Mouse (Mus musculus): ENCODE data around the gene Kbtbd2. TPM values are rescaled to one million over a fixed set of nuclear protein-coding genes. Genes with fewer than 3 reads are reported as not detected.

Kbtbd2 gene
- polyA plus RNA-seq, 1 experiment = 11.6 TPM

DNA sequence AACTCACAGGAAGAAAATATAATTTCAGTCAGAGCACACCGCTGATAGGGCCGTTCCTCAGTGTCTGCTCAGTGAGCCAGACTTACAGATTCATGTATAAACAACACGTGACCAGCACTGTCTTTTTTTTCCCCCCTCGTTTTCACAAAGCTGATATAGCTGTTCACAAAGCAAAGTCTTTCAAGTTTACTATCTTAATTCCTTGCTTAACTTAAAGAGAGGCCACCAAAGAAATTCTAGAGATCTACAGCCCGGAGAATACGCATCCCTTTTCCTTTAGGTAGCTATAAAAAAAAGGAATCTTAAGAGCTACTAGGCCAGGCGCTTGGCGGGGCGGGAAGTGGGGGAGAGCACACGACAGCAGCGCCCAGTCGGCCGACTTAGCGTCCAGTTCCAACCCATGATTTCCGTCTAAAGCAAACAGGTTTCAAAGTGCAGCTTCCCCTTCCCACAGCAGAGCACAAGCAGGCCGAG is 908 bp downstream of the Kbtbd2 start:
- peak overlapping the region; percentile 70 for H3K4me2 ChIP-seq (ENCODE audit: low read depth)
- H3K79me2 ChIP-seq (ENCODE audit: control insufficient read depth, insufficient read depth) = peaks cover 53% of the 10 kb centered on the region
- peak overlapping the region; percentile 56 for H3K4me3 ChIP-seq
- no peak for TF ChIP-seq MAX (IDR thresholded peaks at IDR 0.05; ENCODE audit: low read depth)
- TF ChIP-seq MYOD1 (IDR thresholded peaks at IDR 0.05; ENCODE audit: control insufficient read depth in 1 of 3, insufficient read length in 2 of 3, low read depth in 2 of 3) = no peak
- no peak for TF ChIP-seq POLR2AphosphoS2 (IDR thresholded peaks at IDR 0.05; ENCODE audit: insufficient read length, low read depth)
- TF ChIP-seq POLR2A (IDR thresholded peaks at IDR 0.05; ENCODE audit: insufficient read length, low read depth) = no peak
- TF ChIP-seq MYOG (IDR thresholded peaks at IDR 0.05; ENCODE audit: control insufficient read depth in 1 of 3, insufficient read depth in 1 of 3, insufficient read length in 2 of 3, low read depth in 2 of 3) = no peak
- peak; percentile 94 for TF ChIP-seq USF1 (IDR thresholded peaks at IDR 0.05; ENCODE audit: low read depth)
- no peak for TF ChIP-seq TCF12 (IDR thresholded peaks at IDR 0.05; ENCODE audit: insufficient read depth, poor library complexity, severe bottlenecking)
- TF ChIP-seq SRF (IDR thresholded peaks at IDR 0.05; ENCODE audit: control insufficient read depth, insufficient read length, low read depth) = no peak
- TF ChIP-seq REST (IDR thresholded peaks at IDR 0.05; ENCODE audit: insufficient read depth, insufficient read length) = no peak
- H3ac ChIP-seq (ENCODE audit: control insufficient read depth, insufficient read length) = peak overlapping the region; percentile 82
- H3K36me3 ChIP-seq (ENCODE audit: control insufficient read depth, insufficient read depth) = no peaks in the 10 kb centered on the region
- no peaks in the 10 kb centered on the region for H3K27me3 ChIP-seq (ENCODE audit: control insufficient read depth, insufficient read depth, insufficient read length)

DNA sequence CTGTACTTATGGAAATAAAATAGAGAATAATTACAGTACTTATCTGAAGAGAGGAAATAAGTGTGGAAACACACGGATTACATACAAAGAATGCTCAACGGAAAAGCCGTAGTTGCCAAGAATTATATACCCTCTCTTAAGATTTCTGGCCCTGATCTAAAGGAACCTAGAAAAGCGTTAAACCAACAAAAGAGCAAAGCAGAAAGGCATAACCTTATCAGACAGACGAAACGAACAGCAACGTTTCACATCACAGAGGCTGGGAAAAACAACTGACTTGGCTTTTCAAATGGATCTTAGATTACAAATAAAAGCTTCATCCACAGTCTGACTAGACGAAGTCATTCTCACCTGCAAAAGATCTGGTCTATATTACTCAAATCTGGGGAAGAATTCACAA is 1.4 kb downstream of the Kbtbd2 start:
- Histone ChIP-seq H3K79me2 (ENCODE audit: control insufficient read depth, insufficient read depth) (peaks cover 57% of the 10 kb centered on the region), H3K4me3 (peak overlapping the region; percentile 56), H3ac (ENCODE audit: control insufficient read depth, insufficient read length) (peak overlapping the region; percentile 82), H3K36me3 (ENCODE audit: control insufficient read depth, insufficient read depth) (no peaks in the 10 kb centered on the region), H3K4me2 (ENCODE audit: low read depth) (peak overlapping the region; percentile 70), H3K27me3 (ENCODE audit: control insufficient read depth, insufficient read depth, insufficient read length) (no peaks in the 10 kb centered on the region)
- TF ChIP-seq POLR2AphosphoS2 (IDR thresholded peaks at IDR 0.05; ENCODE audit: insufficient read length, low read depth) (no peak), MYOD1 (IDR thresholded peaks at IDR 0.05; ENCODE audit: control insufficient read depth in 1 of 3, insufficient read length in 2 of 3, low read depth in 2 of 3) (no peak), SRF (IDR thresholded peaks at IDR 0.05; ENCODE audit: control insufficient read depth, insufficient read length, low read depth) (no peak)

DNA sequence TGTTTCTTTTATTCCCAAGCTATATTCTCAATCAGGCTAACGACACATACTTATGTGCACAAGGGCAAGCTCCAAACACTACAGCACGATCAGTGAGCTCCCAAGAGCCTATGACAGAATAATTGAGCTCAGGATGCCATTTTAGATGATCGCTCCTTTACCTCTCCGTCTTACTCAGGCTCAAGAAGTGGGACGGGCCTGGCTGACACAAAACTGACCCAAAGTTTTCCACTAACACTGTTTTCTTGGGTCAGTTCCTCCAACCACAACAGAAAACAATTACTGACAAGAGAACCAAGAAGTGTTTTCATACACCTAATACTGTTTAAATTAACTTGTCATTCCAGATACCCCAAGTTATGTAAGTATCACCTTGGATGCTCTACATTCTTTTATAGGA is 2.8 kb downstream of the Kbtbd2 start:
- Histone ChIP-seq H3K79me2 (ENCODE audit: control insufficient read depth, insufficient read depth) (peaks cover 71% of the 10 kb centered on the region), H3K36me3 (ENCODE audit: control insufficient read depth, insufficient read depth) (no peaks in the 10 kb centered on the region), H3K4me2 (ENCODE audit: low read depth) (peak overlapping the region; percentile 70), H3K4me3 (peak overlapping the region; percentile 56), H3ac (ENCODE audit: control insufficient read depth, insufficient read length) (no peak overlapping the region), H3K27me3 (ENCODE audit: control insufficient read depth, insufficient read depth, insufficient read length) (no peaks in the 10 kb centered on the region)
- no peak for TF ChIP-seq MAX (IDR thresholded peaks at IDR 0.05; ENCODE audit: low read depth)
- no peak for TF ChIP-seq TCF3 (IDR thresholded peaks at IDR 0.05; ENCODE audit: insufficient read length, low read depth)
- no peak for TF ChIP-seq REST (IDR thresholded peaks at IDR 0.05; ENCODE audit: insufficient read depth, insufficient read length)
- TF ChIP-seq USF1 (IDR thresholded peaks at IDR 0.05; ENCODE audit: low read depth) = no peak

DNA sequence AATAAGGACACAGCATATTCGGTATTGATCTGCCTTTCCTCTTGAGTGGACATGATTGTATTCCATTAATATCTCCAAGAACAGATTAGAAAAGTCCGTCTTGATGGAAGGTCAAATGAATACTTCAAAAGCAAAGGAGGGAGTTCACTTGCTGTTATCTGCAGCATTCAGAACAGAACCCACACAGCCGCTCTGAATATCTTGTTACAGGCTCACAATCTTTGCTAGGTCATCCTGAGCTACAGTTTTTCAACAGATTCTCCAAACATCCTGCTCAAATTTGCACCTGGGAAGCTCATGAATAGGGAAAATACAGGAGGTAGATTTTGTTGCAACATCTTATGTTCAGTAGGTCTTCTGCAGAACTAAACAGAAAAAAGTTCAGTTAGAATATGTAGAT is 8.3 kb downstream of the Kbtbd2 start:
- H3ac ChIP-seq (ENCODE audit: control insufficient read depth, insufficient read length) = no peak overlapping the region
- no peaks in the 10 kb centered on the region for H3K36me3 ChIP-seq (ENCODE audit: control insufficient read depth, insufficient read depth)
- no peak overlapping the region for H3K4me2 ChIP-seq (ENCODE audit: low read depth)
- no peak for TF ChIP-seq SRF (IDR thresholded peaks at IDR 0.05; ENCODE audit: control insufficient read depth, insufficient read length, low read depth)
- no peak for TF ChIP-seq TCF3 (IDR thresholded peaks at IDR 0.05; ENCODE audit: insufficient read length, low read depth)
- no peak for TF ChIP-seq TCF12 (IDR thresholded peaks at IDR 0.05; ENCODE audit: insufficient read depth, poor library complexity, severe bottlenecking)
- TF ChIP-seq MYOD1 (IDR thresholded peaks at IDR 0.05; ENCODE audit: control insufficient read depth in 1 of 3, insufficient read length in 2 of 3, low read depth in 2 of 3) = no peak
- H3K4me3 ChIP-seq = no peak overlapping the region
- no peaks in the 10 kb centered on the region for H3K27me3 ChIP-seq (ENCODE audit: control insufficient read depth, insufficient read depth, insufficient read length)
- peaks cover 97% of the 10 kb centered on the region for H3K79me2 ChIP-seq (ENCODE audit: control insufficient read depth, insufficient read depth)

DNA sequence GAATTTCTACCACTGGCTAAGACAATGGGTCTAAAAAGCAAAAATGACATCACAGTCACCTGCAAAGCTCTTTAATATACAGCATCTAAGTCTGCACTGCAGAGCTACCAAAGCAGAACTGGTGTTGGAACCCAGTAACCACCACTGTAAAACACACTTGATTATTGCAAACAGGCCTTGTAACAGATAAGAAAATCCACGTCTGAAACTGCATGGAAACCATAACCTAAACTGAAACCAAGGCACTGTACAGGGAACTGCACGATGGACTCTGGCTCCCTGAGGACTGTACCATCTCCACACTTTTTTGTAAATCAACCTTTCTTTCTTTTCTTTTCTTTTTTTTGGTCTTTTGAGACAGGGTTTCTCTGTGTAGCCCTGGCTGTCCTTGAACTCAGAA is 9.9 kb downstream of the Kbtbd2 start:
- TF ChIP-seq MYOG (IDR thresholded peaks at IDR 0.05; ENCODE audit: control insufficient read depth in 1 of 3, insufficient read depth in 1 of 3, insufficient read length in 2 of 3, low read depth in 2 of 3) (no peak), TCF12 (IDR thresholded peaks at IDR 0.05; ENCODE audit: insufficient read depth, poor library complexity, severe bottlenecking) (no peak), SRF (IDR thresholded peaks at IDR 0.05; ENCODE audit: control insufficient read depth, insufficient read length, low read depth) (no peak), CEBPB (IDR thresholded peaks at IDR 0.05; ENCODE audit: insufficient read depth, poor library complexity, severe bottlenecking) (no peak), TCF3 (IDR thresholded peaks at IDR 0.05; ENCODE audit: insufficient read length, low read depth) (no peak), MAX (IDR thresholded peaks at IDR 0.05; ENCODE audit: low read depth) (no peak)
- Histone ChIP-seq H3K4me3 (no peak overlapping the region), H3K36me3 (ENCODE audit: control insufficient read depth, insufficient read depth) (peaks cover 14% of the 10 kb centered on the region), H3K79me2 (ENCODE audit: control insufficient read depth, insufficient read depth) (peaks cover 97% of the 10 kb centered on the region), H3K4me2 (ENCODE audit: low read depth) (no peak overlapping the region), H3ac (ENCODE audit: control insufficient read depth, insufficient read length) (no peak overlapping the region), H3K27me3 (ENCODE audit: control insufficient read depth, insufficient read depth, insufficient read length) (no peaks in the 10 kb centered on the region)

GRCm38 (mm10) chr6:56785068-56785467 is 12.5 kb downstream of the Kbtbd2 start:
- TF ChIP-seq CEBPB (IDR thresholded peaks at IDR 0.05; ENCODE audit: insufficient read depth, poor library complexity, severe bottlenecking) = peak; percentile 86
- no peak for TF ChIP-seq MYOG (IDR thresholded peaks at IDR 0.05; ENCODE audit: control insufficient read depth in 1 of 3, insufficient read depth in 1 of 3, insufficient read length in 2 of 3, low read depth in 2 of 3)
- peak overlapping the region; percentile 49 for H3K4me2 ChIP-seq (ENCODE audit: low read depth)
- no peak overlapping the region for H3ac ChIP-seq (ENCODE audit: control insufficient read depth, insufficient read length)
- peaks cover 25% of the 10 kb centered on the region for H3K36me3 ChIP-seq (ENCODE audit: control insufficient read depth, insufficient read depth)
- H3K4me3 ChIP-seq = no peak overlapping the region
- H3K27me3 ChIP-seq (ENCODE audit: control insufficient read depth, insufficient read depth, insufficient read length) = no peaks in the 10 kb centered on the region
- peaks cover 82% of the 10 kb centered on the region for H3K79me2 ChIP-seq (ENCODE audit: control insufficient read depth, insufficient read depth)
